18 mouse cellular contexts compared by ENCODE assay signal in the genomic region with DNA sequence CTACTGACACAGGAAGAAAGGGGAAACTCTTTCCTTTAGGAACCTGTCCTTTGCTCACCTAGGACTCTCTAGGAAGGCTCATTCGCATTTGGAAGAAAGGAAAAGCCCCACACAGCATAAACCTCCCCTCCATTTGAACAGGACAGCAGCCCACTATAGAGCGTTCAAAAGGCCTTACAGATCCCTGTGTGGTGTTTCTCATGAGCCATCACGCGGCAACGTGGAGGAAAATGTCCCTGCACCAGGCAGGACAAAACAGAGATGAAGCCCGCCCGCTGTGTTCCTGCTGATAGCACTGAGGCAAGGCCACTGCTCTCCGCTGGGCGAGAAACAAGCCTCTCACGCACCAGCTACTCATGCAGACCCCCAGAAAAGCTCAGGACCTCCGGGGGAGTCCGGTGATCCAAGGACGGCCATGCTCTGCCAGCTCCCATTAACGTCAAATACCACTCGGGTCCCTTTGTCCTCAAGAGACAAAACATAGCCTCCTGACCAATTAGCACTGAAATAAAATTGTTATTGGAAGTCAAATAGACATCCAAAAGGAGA. TPM values are rescaled to one million over a fixed set of nuclear protein-coding genes. Genes with fewer than 3 reads are reported as not detected.
DNase-seq lines count a peak whose midpoint lies in the region; ATAC-seq and TF ChIP-seq lines count a peak whose summit lies in the region.
"Had no signal": no experiment of that assay in that cellular context is flagged by ENCODE, and none has a peak within 500 bp of the region (broad histone marks: within the 10 kb centered on the region; RNA-seq: fewer than 3 reads in every experiment).

No protein-coding gene starts in this region.

- H3K4me1 ChIP-seq in forebrain, embryonic 10.5 days: peaks cover 5% of the 10 kb centered on the region
- no peaks in the 10 kb centered on the region for H3K4me1 ChIP-seq in forebrain, postnatal 0 days (ENCODE audit: insufficient read depth)
- no peaks in the 10 kb centered on the region for H3K4me1 ChIP-seq in hindbrain, embryonic 11.5 days (replicated peaks; ENCODE audit: control insufficient read depth, insufficient read depth, low read length)
- peaks cover 7% of the 10 kb centered on the region for H3K4me1 ChIP-seq in midbrain, embryonic 13.5 days (replicated peaks)
- H3K4me1 ChIP-seq in stomach, postnatal 0 days (replicated peaks; ENCODE audit: control insufficient read depth, insufficient read depth): no peaks in the 10 kb centered on the region
- H3K4me1 ChIP-seq: embryonic facial prominence, embryonic 12.5 days; heart, embryonic 15.5 days; limb, embryonic 10.5 days had no signal

- TF ChIP-seq CTCF in forebrain, postnatal 0 days (IDR thresholded peaks at IDR 0.05; ENCODE audit: low read depth): no peak
- no peak for TF ChIP-seq CTCF in brain, embryonic 14.5 days (IDR thresholded peaks at IDR 0.05; ENCODE audit: borderline replicate concordance, extremely low read depth, insufficient read depth, insufficient read length)
- no peak for TF ChIP-seq CTCF in stomach, postnatal 0 days (IDR thresholded peaks at IDR 0.05; ENCODE audit: low read depth)

- H3K9me3 ChIP-seq in forebrain, embryonic 10.5 days: no peaks in the 10 kb centered on the region
- no peaks in the 10 kb centered on the region for H3K9me3 ChIP-seq in forebrain, postnatal 0 days (ENCODE audit: low read length)
- no peaks in the 10 kb centered on the region for H3K9me3 ChIP-seq in hindbrain, embryonic 11.5 days (ENCODE audit: control insufficient read depth, low read length)
- no peaks in the 10 kb centered on the region for H3K9me3 ChIP-seq in midbrain, embryonic 13.5 days
- H3K9me3 ChIP-seq in stomach, postnatal 0 days (ENCODE audit: control insufficient read depth, low read length): no peaks in the 10 kb centered on the region
- H3K9me3 ChIP-seq: embryonic facial prominence, embryonic 12.5 days; heart, embryonic 15.5 days; limb, embryonic 10.5 days had no signal

- TF ChIP-seq EP300 in stomach, postnatal 0 days (optimal IDR thresholded peaks at IDR 0.05): no peak

- H3K9ac ChIP-seq in forebrain, postnatal 0 days: no peak overlapping the region
- no peak overlapping the region for H3K9ac ChIP-seq in hindbrain, embryonic 11.5 days (ENCODE audit: low read depth, low read length)
- no peak overlapping the region for H3K9ac ChIP-seq in midbrain, embryonic 13.5 days (replicated peaks)
- no peak overlapping the region for H3K9ac ChIP-seq in stomach, postnatal 0 days (ENCODE audit: low read length)
- H3K9ac ChIP-seq: embryonic facial prominence, embryonic 12.5 days; heart, embryonic 15.5 days had no signal

- ATAC-seq in forebrain, postnatal 0 days: no peak
- peak; percentile 76; the same call in 1 of the 2 replicates for ATAC-seq in hindbrain, embryonic 11.5 days (ENCODE audit: low FRiP score)
- peak; percentile 90 for ATAC-seq in midbrain, embryonic 13.5 days
- no peak for ATAC-seq in stomach, postnatal 0 days (ENCODE audit: low FRiP score, low TSS enrichment)
- ATAC-seq: intestine, postnatal 0 days had no signal

- no peaks in the 10 kb centered on the region for H3K36me3 ChIP-seq in forebrain, embryonic 10.5 days (replicated peaks)
- H3K36me3 ChIP-seq in forebrain, postnatal 0 days (ENCODE audit: insufficient read depth): no peaks in the 10 kb centered on the region
- H3K36me3 ChIP-seq in hindbrain, embryonic 11.5 days (ENCODE audit: control insufficient read depth, insufficient read depth, low read length): no peaks in the 10 kb centered on the region
- no peaks in the 10 kb centered on the region for H3K36me3 ChIP-seq in midbrain, embryonic 13.5 days
- no peaks in the 10 kb centered on the region for H3K36me3 ChIP-seq in stomach, postnatal 0 days (ENCODE audit: control insufficient read depth, insufficient read depth, low read length)
- H3K36me3 ChIP-seq: embryonic facial prominence, embryonic 12.5 days; heart, embryonic 15.5 days; limb, embryonic 10.5 days had no signal

- TF ChIP-seq POLR2A in brain, embryonic 14.5 days (IDR thresholded peaks at IDR 0.05; ENCODE audit: borderline replicate concordance, extremely low read depth, insufficient read depth, insufficient read length, poor library complexity, severe bottlenecking): no peak

- 59% methylated on average over 15 of the region's 15 CpGs for WGBS in forebrain, embryonic 10.5 days
- 33% methylated on average over 15 of the region's 15 CpGs for WGBS in forebrain, postnatal 0 days
- 55% methylated on average over 15 of the region's 15 CpGs for WGBS in hindbrain, embryonic 11.5 days
- WGBS in midbrain, embryonic 13.5 days: 27% methylated on average over 15 of the region's 15 CpGs
- 69% methylated on average over 15 of the region's 15 CpGs for WGBS in stomach, postnatal 0 days

- H3K27ac ChIP-seq in forebrain, embryonic 10.5 days: 0 out of 2 replicates have a peak overlapping the region, but pooled peaks have one; percentile 20
- no peak overlapping the region for H3K27ac ChIP-seq in forebrain, postnatal 0 days (ENCODE audit: low read depth, low read length)
- H3K27ac ChIP-seq in hindbrain, embryonic 11.5 days (ENCODE audit: low read depth, low read length): no peak overlapping the region
- peak overlapping the region; percentile 30; the same call in 1 of the 2 replicates for H3K27ac ChIP-seq in midbrain, embryonic 13.5 days
- H3K27ac ChIP-seq in stomach, postnatal 0 days (replicated peaks): no peak overlapping the region
- H3K27ac ChIP-seq: embryonic facial prominence, embryonic 12.5 days; heart, embryonic 15.5 days; kidney, postnatal 0 days; limb, embryonic 10.5 days had no signal

- H3K4me3 ChIP-seq in forebrain, embryonic 10.5 days: no peak overlapping the region
- no peak overlapping the region for H3K4me3 ChIP-seq in forebrain, postnatal 0 days (ENCODE audit: low read depth, low read length)
- H3K4me3 ChIP-seq in hindbrain, embryonic 11.5 days (ENCODE audit: low read depth, low read length): no peak overlapping the region
- no peak overlapping the region for H3K4me3 ChIP-seq in midbrain, embryonic 13.5 days (replicated peaks)
- no peak overlapping the region for H3K4me3 ChIP-seq in stomach, postnatal 0 days (ENCODE audit: low read depth, low read length)
- H3K4me3 ChIP-seq: embryonic facial prominence, embryonic 12.5 days; heart, embryonic 15.5 days; limb, embryonic 10.5 days had no signal

- H3K4me2 ChIP-seq in forebrain, postnatal 0 days (ENCODE audit: low read depth): no peak overlapping the region
- no peak overlapping the region for H3K4me2 ChIP-seq in hindbrain, embryonic 11.5 days (replicated peaks; ENCODE audit: low read depth, low read length)
- peak overlapping the region; percentile 13 for H3K4me2 ChIP-seq in midbrain, embryonic 13.5 days (replicated peaks)
- H3K4me2 ChIP-seq in stomach, postnatal 0 days (replicated peaks; ENCODE audit: low read depth): no peak overlapping the region
- H3K4me2 ChIP-seq: embryonic facial prominence, embryonic 12.5 days; heart, embryonic 15.5 days; liver, embryonic 11.5 days had no signal

- no peaks in the 10 kb centered on the region for H3K27me3 ChIP-seq in forebrain, embryonic 10.5 days (ENCODE audit: poor library complexity, severe bottlenecking)
- H3K27me3 ChIP-seq in forebrain, postnatal 0 days (ENCODE audit: insufficient read depth, low read length): no peaks in the 10 kb centered on the region
- no peaks in the 10 kb centered on the region for H3K27me3 ChIP-seq in hindbrain, embryonic 11.5 days (ENCODE audit: control insufficient read depth, insufficient read depth, low read length)
- no peaks in the 10 kb centered on the region for H3K27me3 ChIP-seq in midbrain, embryonic 13.5 days
- no peaks in the 10 kb centered on the region for H3K27me3 ChIP-seq in stomach, postnatal 0 days (ENCODE audit: control insufficient read depth, insufficient read depth, low read length)
- H3K27me3 ChIP-seq: embryonic facial prominence, embryonic 12.5 days; heart, embryonic 15.5 days had no signal

- no peak for DNase-seq in forebrain, embryonic 10.5 days (ENCODE audit: extremely low spot score, low spot score)
- no peak for DNase-seq in forebrain, postnatal 0 days
- DNase-seq in brain, embryonic 14.5 days (ENCODE audit: low read depth): peak; percentile 57
- no peak for DNase-seq in hindbrain, embryonic 11.5 days (ENCODE audit: low spot score)
- DNase-seq in embryo, embryonic 11 days: no peak
- DNase-seq in adrenal gland, postnatal 25 days: no peak
- no peak for DNase-seq in stomach, postnatal 0 days (ENCODE audit: low spot score)
- DNase-seq: lung, adult 2 months; lung, postnatal 36 days had no signal

RNA-seq across cellular contexts. Expression of gene Dnm3, which starts 51.8 kb away (rescaled TPM):
- polyA plus RNA-seq in forebrain, embryonic 10.5 days (2016; fragmentation: Nextera tagmentation; extraction: Ambion mirVana): 2.5 and 2.6 TPM in 2 replicates
- total RNA-seq in forebrain, postnatal 0 days (2014; rRNA removed): 60.4 and 74.4 TPM in 2 replicates
- 27.5 and 45.3 TPM in 2 replicates for polyA plus RNA-seq in forebrain, postnatal 0 days (2015; fragmentation: Nextera tagmentation; extraction: Ambion mirVana)
- polyA plus RNA-seq in brain, embryonic 14.5 days (2012; rRNA removed): 27.1 and 45.3 TPM in 2 replicates
- 12.0 TPM in 2 replicates for polyA plus RNA-seq in hindbrain, embryonic 11.5 days (2014; fragmentation: Nextera tagmentation; extraction: Ambion mirVana)
- 33.5 and 34.8 TPM in 2 replicates for polyA plus RNA-seq in midbrain, embryonic 13.5 days (2015; fragmentation: Nextera tagmentation; extraction: Ambion mirVana)
- total RNA-seq in adrenal gland, postnatal 25 days (2021): 13.4 and 14.4 TPM in 2 replicates
- polyA plus RNA-seq in stomach, postnatal 0 days (2015; fragmentation: Nextera tagmentation; extraction: Ambion mirVana): 2.1 and 2.6 TPM in 2 replicates
- total RNA-seq: granulocyte monocyte progenitor cell, adult 5-6 weeks; hematopoietic stem cell, adult 5-6 weeks had no signal

Comparison
In these comparisons a context has a peak if more than half of its experiments do, and no peak if none do; other contexts are left out.
1. H3K27ac ChIP-seq: peak in forebrain, embryonic 10.5 days (single experiment) and midbrain, embryonic 13.5 days (single experiment); none in forebrain, postnatal 0 days (single experiment), hindbrain, embryonic 11.5 days (single experiment) and stomach, postnatal 0 days (single experiment).
2. ATAC-seq: peak in hindbrain, embryonic 11.5 days (single experiment) and midbrain, embryonic 13.5 days (single experiment); none in forebrain, postnatal 0 days (single experiment) and stomach, postnatal 0 days (single experiment).